Mouse (Mus musculus) G1E (cell line): ENCODE measurements around the gene Gm8909.

Source experiments
- CTCF ChIP-seq: IDR thresholded peaks from 2 replicates; pipeline ENCODE4 v1.5.1; 2012; ENCODE audit warnings: low read depth, low read length, inconsistent platforms, mixed read lengths
- GATA1 ChIP-seq: IDR thresholded peaks from 2 replicates; pipeline ENCODE4 v1.6.1; 2012; ENCODE audit warnings: borderline replicate concordance, low read length, inconsistent platforms, mixed read lengths
- POLR2AphosphoS5 ChIP-seq: IDR thresholded peaks from 2 replicates; pipeline ENCODE4 v1.6.1; 2012; ENCODE audit warnings: low read depth, low read length, inconsistent platforms; ENCODE audit not compliant: insufficient replicate concordance
- TAL1 ChIP-seq: conservative IDR thresholded peaks from 2 replicates; pipeline ENCODE4 v1.6.1; 2012; ENCODE audit warnings: low read depth, low read length, inconsistent platforms, mixed read lengths

GRCm38 (mm10) chr17:36189491-36190168 is 21.3 kb upstream of the Gm8909 start:
- TF ChIP-seq CTCF (no peak), POLR2AphosphoS5 (no peak), GATA1 (no peak), TAL1 (no peak)
